Mouse (Mus musculus): Measurements from ENCODE around the gene Doc2g. TPM values are rescaled to one million over a fixed set of nuclear protein-coding genes. Genes with fewer than 3 reads are reported as not detected.

Gene Doc2g
- polyA plus RNA-seq, 1 experiment from 2014 or later: 3.8 TPM

Other genes starting within 250 kb of the Doc2g start
- 28.1 and 29.5 TPM in 2 replicates for gene Kmt5b, start 235.9 kb upstream of the Doc2g start, polyA plus RNA-seq (2015; fragmentation: Nextera tagmentation; extraction: Ambion mirVana)
- 56.8 and 60.0 TPM in 2 replicates for gene Chka, start 151.5 kb upstream of the Doc2g start, polyA plus RNA-seq (2015; fragmentation: Nextera tagmentation; extraction: Ambion mirVana)
- gene Tcirg1, start 96.2 kb upstream of the Doc2g start, polyA plus RNA-seq (2015; fragmentation: Nextera tagmentation; extraction: Ambion mirVana): 56.8 and 60.5 TPM in 2 replicates
- gene Ndufs8, start 90.5 kb upstream of the Doc2g start, polyA plus RNA-seq (2015; fragmentation: Nextera tagmentation; extraction: Ambion mirVana): 285 and 290 TPM in 2 replicates
- 5.4 and 5.9 TPM in 2 replicates for gene Aldh3b1, start 73.5 kb upstream of the Doc2g start, polyA plus RNA-seq (2015; fragmentation: Nextera tagmentation; extraction: Ambion mirVana)
- 21.7 and 21.9 TPM in 2 replicates for gene Unc93b1, start 68.1 kb upstream of the Doc2g start, polyA plus RNA-seq (2015; fragmentation: Nextera tagmentation; extraction: Ambion mirVana)
- gene Aldh3b3, start 44.7 kb upstream of the Doc2g start, polyA plus RNA-seq (2015; fragmentation: Nextera tagmentation; extraction: Ambion mirVana): 0.18 and 0.24 TPM in 2 replicates
- 1.8 and 2.0 TPM in 2 replicates for gene Aldh3b2, start 31.0 kb upstream of the Doc2g start, polyA plus RNA-seq (2015; fragmentation: Nextera tagmentation; extraction: Ambion mirVana)
- 11.9 and 13.3 TPM in 2 replicates for gene Acy3, start 16.7 kb upstream of the Doc2g start, polyA plus RNA-seq (2015; fragmentation: Nextera tagmentation; extraction: Ambion mirVana)
- 0.11 TPM in 1 of 2 replicates, not detected in the other for gene Tbx10, start 10.6 kb upstream of the Doc2g start, polyA plus RNA-seq (2015; fragmentation: Nextera tagmentation; extraction: Ambion mirVana)
- gene Nudt8, start 2.7 kb upstream of the Doc2g start, polyA plus RNA-seq (2015; fragmentation: Nextera tagmentation; extraction: Ambion mirVana): 21.8 and 22.0 TPM in 2 replicates
- gene Gm49405, start 2.7 kb upstream of the Doc2g start, polyA plus RNA-seq (2015; fragmentation: Nextera tagmentation; extraction: Ambion mirVana): 2.4 and 2.5 TPM in 2 replicates
- 177 and 184 TPM in 2 replicates for gene Ndufv1, start 9.5 kb downstream of the Doc2g start, polyA plus RNA-seq (2015; fragmentation: Nextera tagmentation; extraction: Ambion mirVana)
- gene Gstp1, start 34.7 kb downstream of the Doc2g start, polyA plus RNA-seq (2015; fragmentation: Nextera tagmentation; extraction: Ambion mirVana): 432 and 433 TPM in 2 replicates
- gene Gstp2, start 42.7 kb downstream of the Doc2g start, polyA plus RNA-seq (2015; fragmentation: Nextera tagmentation; extraction: Ambion mirVana): 3.5 and 5.0 TPM in 2 replicates
- 0.85 and 1.9 TPM in 2 replicates for gene Gstp3, start 56.3 kb downstream of the Doc2g start, polyA plus RNA-seq (2015; fragmentation: Nextera tagmentation; extraction: Ambion mirVana)
- gene Cabp2, start 78.3 kb downstream of the Doc2g start, polyA plus RNA-seq (2015; fragmentation: Nextera tagmentation; extraction: Ambion mirVana): not detected in 2 replicates
- gene Cdk2ap2, start 93.9 kb downstream of the Doc2g start, polyA plus RNA-seq (2015; fragmentation: Nextera tagmentation; extraction: Ambion mirVana): 111 and 128 TPM in 2 replicates
- gene Pitpnm1, start 96.7 kb downstream of the Doc2g start, polyA plus RNA-seq (2015; fragmentation: Nextera tagmentation; extraction: Ambion mirVana): 12.6 and 14.4 TPM in 2 replicates
- 102 TPM in 2 replicates for gene Aip, start 122.5 kb downstream of the Doc2g start, polyA plus RNA-seq (2015; fragmentation: Nextera tagmentation; extraction: Ambion mirVana)
- not detected in 2 replicates for gene Gpr152, start 136.5 kb downstream of the Doc2g start, polyA plus RNA-seq (2015; fragmentation: Nextera tagmentation; extraction: Ambion mirVana)
- 0.16 TPM in 1 of 2 replicates, not detected in the other for gene Cabp4, start 140.7 kb downstream of the Doc2g start, polyA plus RNA-seq (2015; fragmentation: Nextera tagmentation; extraction: Ambion mirVana)
- 174 and 184 TPM in 2 replicates for gene Coro1b, start 145.3 kb downstream of the Doc2g start, polyA plus RNA-seq (2015; fragmentation: Nextera tagmentation; extraction: Ambion mirVana)
- 4.6 and 14.2 TPM in 2 replicates for gene Ptprcap, start 150.3 kb downstream of the Doc2g start, polyA plus RNA-seq (2015; fragmentation: Nextera tagmentation; extraction: Ambion mirVana)
- 51.6 and 52.7 TPM in 2 replicates for gene Rps6kb2, start 160.0 kb downstream of the Doc2g start, polyA plus RNA-seq (2015; fragmentation: Nextera tagmentation; extraction: Ambion mirVana)
- gene Carns1, start 172.2 kb downstream of the Doc2g start, polyA plus RNA-seq (2015; fragmentation: Nextera tagmentation; extraction: Ambion mirVana): 2.5 and 3.2 TPM in 2 replicates
- 4.0 and 7.0 TPM in 2 replicates for gene Tbc1d10c, start 188.0 kb downstream of the Doc2g start, polyA plus RNA-seq (2015; fragmentation: Nextera tagmentation; extraction: Ambion mirVana)
- gene Ppp1ca, start 188.8 kb downstream of the Doc2g start, polyA plus RNA-seq (2015; fragmentation: Nextera tagmentation; extraction: Ambion mirVana): 911 and 931 TPM in 2 replicates
- gene Rad9a, start 198.3 kb downstream of the Doc2g start, polyA plus RNA-seq (2015; fragmentation: Nextera tagmentation; extraction: Ambion mirVana): 30.5 and 33.6 TPM in 2 replicates
- 4.8 and 6.1 TPM in 2 replicates for gene Clcf1, start 210.9 kb downstream of the Doc2g start, polyA plus RNA-seq (2015; fragmentation: Nextera tagmentation; extraction: Ambion mirVana)
- not detected in 2 replicates for gene AC109138.7, start 211.0 kb downstream of the Doc2g start, polyA plus RNA-seq (2015; fragmentation: Nextera tagmentation; extraction: Ambion mirVana)
- 32.6 and 38.0 TPM in 2 replicates for gene Pold4, start 228.6 kb downstream of the Doc2g start, polyA plus RNA-seq (2015; fragmentation: Nextera tagmentation; extraction: Ambion mirVana)

All from lung, embryonic 16.5 days (tissue).